Comparison of ENCODE assay signal across 17 mouse cellular contexts in genomic region chr3:109476521-109476920, GRCm38 (mm10).
DNase-seq lines count a peak whose midpoint lies in the region; ATAC-seq and TF ChIP-seq lines count a peak whose summit lies in the region.
"Had no signal": no experiment of that assay in that cellular context is flagged by ENCODE, and none has a peak within 500 bp of the region (broad histone marks: within the 10 kb centered on the region; RNA-seq: fewer than 3 reads in every experiment).

No protein-coding gene starts in this region.

- H3K27me3 ChIP-seq in heart, embryonic 12.5 days (replicated peaks), result no peaks in the 10 kb centered on the region
- no peaks in the 10 kb centered on the region for H3K27me3 ChIP-seq in forebrain, embryonic 12.5 days
- H3K27me3 ChIP-seq: embryonic facial prominence, embryonic 15.5 days; intestine, embryonic 15.5 days; lung, embryonic 15.5 days; neural tube, embryonic 13.5 days had no signal

- no peaks in the 10 kb centered on the region for H3K36me3 ChIP-seq in heart, embryonic 12.5 days
- no peaks in the 10 kb centered on the region for H3K36me3 ChIP-seq in macrophage (ENCODE audit: inconsistent target)
- no peaks in the 10 kb centered on the region for H3K36me3 ChIP-seq in forebrain, embryonic 12.5 days (replicated peaks)
- H3K36me3 ChIP-seq: embryonic facial prominence, embryonic 15.5 days; intestine, embryonic 15.5 days; lung, embryonic 15.5 days; neural tube, embryonic 13.5 days had no signal

- no peak overlapping the region for H3K27ac ChIP-seq in heart, embryonic 12.5 days (ENCODE audit: poor library complexity, severe bottlenecking)
- H3K27ac ChIP-seq in layer of hippocampus, adult 2 months, result peak overlapping the region; percentile 55; the same call in 1 of the 2 replicates
- H3K27ac ChIP-seq in macrophage, result peak overlapping the region; percentile 86; the same call in 1 of the 2 replicates
- no peak overlapping the region for H3K27ac ChIP-seq in forebrain, embryonic 12.5 days
- H3K27ac ChIP-seq: embryonic facial prominence, embryonic 15.5 days; intestine, embryonic 15.5 days; lung, embryonic 15.5 days; neural tube, embryonic 13.5 days had no signal

- peak; percentile 93 for DNase-seq in heart, adult 11 months
- no peak for DNase-seq in layer of hippocampus, adult 2 months (ENCODE audit: low spot score in 2 of 2)
- no peak for DNase-seq in layer of hippocampus, postnatal 36 days
- peak; percentile 29 for DNase-seq in gastrocnemius, postnatal 14 days
- no peak for DNase-seq in thymus, postnatal 14 days
- DNase-seq: cerebellum, adult 11-12 months; kidney, postnatal 25 days; left cerebral cortex, postnatal 4 days; right cerebral cortex, postnatal 4 days had no signal

- intact Hi-C loops in gastrocnemius, postnatal 14 days (cut with DNase I; ENCODE audit: low total_unique reads), result no loop called here

- TF ChIP-seq CTCF in layer of hippocampus, adult 2 months (conservative IDR thresholded peaks at IDR 0.05), result no peak

- H3K9ac ChIP-seq in heart, embryonic 12.5 days, result no peak overlapping the region
- H3K9ac ChIP-seq in forebrain, embryonic 12.5 days, result no peak overlapping the region
- H3K9ac ChIP-seq: embryonic facial prominence, embryonic 15.5 days; intestine, embryonic 15.5 days; lung, embryonic 15.5 days; neural tube, embryonic 13.5 days had no signal

- ATAC-seq in heart, embryonic 12.5 days (ENCODE audit: insufficient number of reproducible peaks, low FRiP score), result no peak
- ATAC-seq in forebrain, embryonic 12.5 days (ENCODE audit: low FRiP score), result no peak
- ATAC-seq: intestine, embryonic 15.5 days had no signal

- no peak overlapping the region for H3K4me3 ChIP-seq in heart, embryonic 12.5 days
- H3K4me3 ChIP-seq in layer of hippocampus, adult 2 months, result no peak overlapping the region
- no peak overlapping the region for H3K4me3 ChIP-seq in macrophage (ENCODE audit: inconsistent target)
- no peak overlapping the region for H3K4me3 ChIP-seq in forebrain, embryonic 12.5 days (replicated peaks)
- H3K4me3 ChIP-seq: embryonic facial prominence, embryonic 15.5 days; intestine, embryonic 15.5 days; lung, embryonic 15.5 days; neural tube, embryonic 13.5 days had no signal

- H3K9me3 ChIP-seq in heart, embryonic 12.5 days (replicated peaks), result no peaks in the 10 kb centered on the region
- no peaks in the 10 kb centered on the region for H3K9me3 ChIP-seq in forebrain, embryonic 12.5 days
- H3K9me3 ChIP-seq: embryonic facial prominence, embryonic 15.5 days; intestine, embryonic 15.5 days; lung, embryonic 15.5 days; neural tube, embryonic 13.5 days had no signal

- peaks cover 88% of the 10 kb centered on the region for H3K79me2 ChIP-seq in macrophage (ENCODE audit: inconsistent target)

- 0 out of 2 replicates have a peak, but pooled peaks cover 9% of the 10 kb centered on the region for H3K4me1 ChIP-seq in heart, embryonic 12.5 days (replicated peaks)
- H3K4me1 ChIP-seq in forebrain, embryonic 12.5 days, result no peaks in the 10 kb centered on the region
- H3K4me1 ChIP-seq: embryonic facial prominence, embryonic 15.5 days; lung, embryonic 15.5 days had no signal

- H3K4me2 ChIP-seq in heart, embryonic 12.5 days, result no peak overlapping the region
- no peak overlapping the region for H3K4me2 ChIP-seq in forebrain, embryonic 12.5 days
- H3K4me2 ChIP-seq: embryonic facial prominence, embryonic 15.5 days; intestine, embryonic 15.5 days; liver, embryonic 11.5 days; lung, embryonic 15.5 days; neural tube, embryonic 13.5 days had no signal

- 61% methylated on average over 8 of the region's 8 CpGs for WGBS in heart, embryonic 12.5 days
- 87% methylated on average over 7 of the region's 8 CpGs for WGBS in macrophage (ENCODE audit: missing documents)
- WGBS in forebrain, embryonic 12.5 days, result 83% methylated on average over 8 of the region's 8 CpGs

Comparison
In these comparisons a context has a peak if more than half of its experiments do, and no peak if none do; other contexts are left out.
1. DNase-seq: peak in heart, adult 11 months (single experiment) and gastrocnemius, postnatal 14 days (single experiment); none in layer of hippocampus, adult 2 months (0 of 2), layer of hippocampus, postnatal 36 days (0 of 2) and thymus, postnatal 14 days (single experiment).
2. H3K27ac ChIP-seq: peak in layer of hippocampus, adult 2 months (single experiment) and macrophage (single experiment); none in heart, embryonic 12.5 days (single experiment) and forebrain, embryonic 12.5 days (single experiment).